Comparison of ENCODE assay signal across 18 mouse cellular contexts in the genomic region with DNA sequence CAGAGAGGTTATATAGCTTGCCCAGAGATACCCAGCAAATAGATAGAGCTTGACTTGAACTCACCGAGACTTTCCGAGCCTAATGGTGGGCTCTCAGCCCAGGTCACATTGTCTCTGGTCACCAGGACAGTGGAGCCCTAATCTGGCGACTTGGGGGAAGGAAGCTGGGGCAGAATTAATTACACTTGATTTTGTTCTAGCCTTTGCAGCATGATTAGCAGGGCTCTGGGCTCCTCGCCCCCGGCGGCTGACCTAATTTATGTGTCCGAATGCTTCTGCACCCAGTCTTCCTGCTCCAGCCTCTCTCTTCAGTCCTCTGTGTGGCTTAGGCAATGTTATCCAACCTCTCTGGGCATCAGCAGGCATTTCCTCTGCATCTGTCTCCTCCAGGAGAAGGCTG. TPM values are rescaled to one million over a fixed set of nuclear protein-coding genes. Genes with fewer than 3 reads are reported as not detected.
DNase-seq lines count a peak whose midpoint lies in the region; ATAC-seq and TF ChIP-seq lines count a peak whose summit lies in the region.
"Had no signal": no experiment of that assay in that cellular context is flagged by ENCODE, and none has a peak within 500 bp of the region (broad histone marks: within the 10 kb centered on the region; RNA-seq: fewer than 3 reads in every experiment).

No protein-coding gene starts in this region.

- no peak for ATAC-seq in midbrain, embryonic 16.5 days
- ATAC-seq: liver, postnatal 0 days had no signal

- no peak for TF ChIP-seq CTCF in layer of hippocampus, adult 2 months (conservative IDR thresholded peaks at IDR 0.05)

- H3K9ac ChIP-seq in midbrain, embryonic 16.5 days (ENCODE audit: low read depth, low read length): peak overlapping the region; percentile 35; the same call in 1 of the 2 replicates
- H3K9ac ChIP-seq: limb, embryonic 13.5 days; liver, postnatal 0 days had no signal

- no peaks in the 10 kb centered on the region for H3K36me3 ChIP-seq in midbrain, embryonic 16.5 days (ENCODE audit: control insufficient read depth, insufficient read depth, low read length)
- H3K36me3 ChIP-seq: limb, embryonic 13.5 days had no signal

- peaks cover 67% of the 10 kb centered on the region for H3K4me1 ChIP-seq in midbrain, embryonic 16.5 days (ENCODE audit: control insufficient read depth, insufficient read depth, low read length)

- WGBS in midbrain, embryonic 16.5 days: 28% methylated on average over 7 of the region's 7 CpGs

- H3K27me3 ChIP-seq in midbrain, embryonic 16.5 days (ENCODE audit: control insufficient read depth, insufficient read depth, low read depth, low read length): no peaks in the 10 kb centered on the region
- H3K27me3 ChIP-seq: limb, embryonic 13.5 days had no signal

- H3K27ac ChIP-seq in layer of hippocampus, adult 2 months: peak overlapping the region; percentile 72
- peak overlapping the region; percentile 95 for H3K27ac ChIP-seq in midbrain, embryonic 16.5 days (ENCODE audit: low read length)
- H3K27ac ChIP-seq: heart, adult 2 months; limb, embryonic 13.5 days had no signal

- H3K4me2 ChIP-seq in midbrain, embryonic 16.5 days (ENCODE audit: low read length): peak overlapping the region; percentile 9; the same call in 1 of the 2 replicates
- H3K4me2 ChIP-seq: limb, embryonic 13.5 days had no signal

- DNase-seq in cerebellum, adult 9-11 months: peak; percentile 46
- no peak for DNase-seq in cerebellum, adult 11 months
- peak in 1 of 2 experiments; percentile 60 for DNase-seq in layer of hippocampus, adult 2 months (ENCODE audit: low spot score in 2 of 2)
- no peak for DNase-seq in layer of hippocampus, adult 11-12 months (ENCODE audit: low spot score)
- peak; percentile 51 for DNase-seq in Muller cell, postnatal 12 days (ENCODE audit: inconsistent ontology term)
- no peak for DNase-seq in embryo, embryonic 10 days (ENCODE audit: low spot score)
- no peak for DNase-seq in thymus, postnatal 14 days
- DNase-seq: adrenal gland, postnatal 25 days; cerebellum, adult 9-10 months; heart, adult 2 months; kidney, adult 9 months; liver, postnatal 0 days; lung, postnatal 36 days; right cerebral cortex, postnatal 4 days; thymus, adult 2 months had no signal

- H3K9me3 ChIP-seq in midbrain, embryonic 16.5 days (replicated peaks; ENCODE audit: control insufficient read depth, low read length, poor library complexity, severe bottlenecking): no peaks in the 10 kb centered on the region
- H3K9me3 ChIP-seq: limb, embryonic 13.5 days had no signal

- no peak overlapping the region; the same call in 1 of the 2 replicates for H3K4me3 ChIP-seq in layer of hippocampus, adult 2 months
- no peak overlapping the region for H3K4me3 ChIP-seq in midbrain, embryonic 16.5 days (ENCODE audit: low read depth, low read length)
- H3K4me3 ChIP-seq: erythroblast, embryonic 14.5 days; heart, adult 2 months; limb, embryonic 13.5 days had no signal

RNA-seq across cellular contexts. Expression of a gene that starts 19.0 kb away (rescaled TPM):
- total RNA-seq in layer of hippocampus, adult 2 months (2021): 100 to 1,000 TPM; 130 to 140 TPM
- polyA plus RNA-seq in midbrain, embryonic 16.5 days (2015; fragmentation: Nextera tagmentation; extraction: Ambion mirVana): 188 and 205 TPM in 2 replicates

Comparison
In these comparisons a context has a peak if more than half of its experiments do, and no peak if none do; other contexts are left out.
1. DNase-seq: peak in cerebellum, adult 9-11 months (single experiment) and Muller cell, postnatal 12 days (single experiment); none in cerebellum, adult 11 months (single experiment), layer of hippocampus, adult 11-12 months (single experiment), embryo, embryonic 10 days (single experiment) and thymus, postnatal 14 days (single experiment).